Mouse (Mus musculus) central nervous system, embryonic 14 days (tissue): Measurements from ENCODE around the gene Zfp14. TPM values are rescaled to one million over a fixed set of nuclear protein-coding genes. Genes with fewer than 3 reads are reported as not detected.

Source experiments
- polyA plus RNA-seq: library from polyadenylated mRNA; depleted of rRNA; stranded (reverse); fragments of >200 nt; gene quantifications from 2 replicates; pipeline ENCODE4 v1.2.3, GENCODE M21; 2012; rRNA removed

Zfp14 gene
- polyA plus RNA-seq, result 11.1 and 12.6 TPM in 2 replicates

GRCm38 (mm10) chr7:30050882-30051548 lies at the start of gene Zfp14:
Gene Zfp14 (minus strand): TSS chr7:30051380.

DNA sequence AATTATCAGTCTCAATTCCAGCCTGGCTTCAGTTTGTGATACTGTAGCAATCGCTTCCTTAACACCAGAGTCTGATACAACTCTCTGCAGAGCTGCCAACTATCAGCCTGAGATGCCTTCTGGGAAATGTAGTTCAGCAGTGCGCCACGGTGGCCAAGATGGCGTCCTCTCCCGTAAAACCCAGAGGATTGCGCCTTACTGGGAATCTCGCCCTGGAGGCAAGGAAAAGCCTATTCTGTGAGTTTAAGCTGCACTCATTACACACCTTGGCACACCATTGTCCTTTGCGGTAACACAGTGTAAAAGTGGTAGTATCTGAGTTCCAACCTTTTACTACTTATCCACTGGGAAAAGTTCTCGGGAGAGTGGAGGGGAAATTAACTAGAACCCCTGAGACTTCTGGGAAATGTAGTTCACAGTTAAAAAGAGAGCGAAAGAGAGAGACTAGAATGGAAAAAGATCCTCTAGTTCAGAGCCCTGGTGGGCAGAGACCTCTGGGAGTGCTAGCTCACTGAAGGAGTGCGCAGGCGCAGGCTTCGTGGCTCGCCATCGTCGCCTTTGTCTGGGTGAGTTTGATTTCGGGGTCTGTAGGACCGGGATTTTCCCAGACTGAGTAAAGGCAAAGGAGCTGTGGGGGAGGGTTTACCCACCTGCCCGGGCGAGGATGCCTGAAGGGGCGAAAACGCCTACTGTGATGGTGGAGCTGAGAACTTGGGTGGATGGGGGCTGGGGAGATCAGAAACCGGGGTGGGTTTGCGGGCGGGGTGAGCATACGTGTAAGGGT lies 43.7 kb upstream of the Zfp14 start, which contains the start of gene Zfp260:
Gene Zfp260, plus strand, starts transcription at position 132 of the 784 bp plus-strand sequence.

DNA sequence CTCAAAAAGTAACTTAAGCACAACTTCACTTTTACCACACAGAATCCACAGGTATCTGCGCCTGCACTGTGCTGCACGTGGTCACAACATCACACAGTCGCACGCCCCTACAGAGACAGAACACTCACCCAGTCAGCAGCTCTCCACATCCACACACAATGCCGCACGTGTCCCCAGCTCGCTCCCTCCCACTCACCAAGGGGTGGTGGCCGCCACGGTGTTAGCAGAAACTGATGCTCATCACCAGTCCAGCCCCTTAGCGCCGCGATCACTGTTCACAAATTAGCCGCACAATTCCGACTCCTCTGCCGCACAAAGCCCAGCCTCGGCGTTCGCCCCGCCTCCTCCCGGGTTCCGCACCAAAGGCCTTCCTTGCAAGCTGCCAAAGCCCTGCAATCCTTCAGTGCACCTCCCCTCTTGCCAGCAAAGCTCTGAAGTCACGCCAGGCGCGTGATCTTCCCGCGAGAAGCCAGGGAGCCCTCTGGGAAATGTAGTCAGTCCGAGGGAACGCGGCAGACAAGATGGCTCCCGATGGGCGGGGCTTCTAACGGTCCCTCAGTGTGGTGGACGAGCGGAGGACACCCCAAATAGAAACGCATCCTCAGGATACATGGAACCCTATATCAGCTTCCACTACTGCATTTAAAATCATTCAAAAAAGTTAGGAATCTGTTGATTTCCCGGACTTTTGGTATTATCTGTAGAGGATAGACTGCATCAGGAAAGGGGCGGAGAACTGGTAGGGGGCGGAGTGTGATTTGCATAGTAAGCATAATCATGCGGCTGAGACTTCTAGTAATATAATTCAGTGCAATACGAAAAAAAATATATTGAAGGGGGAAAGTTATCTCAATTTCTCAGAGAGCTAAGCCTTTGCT lies 39.2 kb upstream of the Zfp14 start, which contains the start of the genes Gm26920 and Zfp566:
Gene Gm26920, minus strand, starts transcription at position 319 of the 878 bp plus-strand sequence.
Gene Zfp566, minus strand, starts transcription at position 436 of the 878 bp plus-strand sequence.

GRCm38 (mm10) chr7:30072146-30073028 lies 21.2 kb upstream of the Zfp14 start, which contains the start of gene Zfp82:
Gene Zfp82 (minus strand): TSS chr7:30072900.

Other genes with a start within 250 kb of the Zfp14 start
- gene Zfp790, start 235.3 kb downstream of the Zfp14 start, polyA plus RNA-seq, result 14.6 and 16.7 TPM in 2 replicates
- gene Zfp940, start 197.7 kb downstream of the Zfp14 start, polyA plus RNA-seq, result 8.3 and 9.9 TPM in 2 replicates
- gene Zfp420, start 191.4 kb downstream of the Zfp14 start, polyA plus RNA-seq, result 14.3 and 14.9 TPM in 2 replicates
- 14.1 and 14.4 TPM in 2 replicates for gene Zfp27, start 144.8 kb downstream of the Zfp14 start, polyA plus RNA-seq
- 15.7 and 16.7 TPM in 2 replicates for gene Zfp383, start 143.2 kb downstream of the Zfp14 start, polyA plus RNA-seq
- gene Zfp74, start 97.3 kb downstream of the Zfp14 start, polyA plus RNA-seq, result 13.7 and 13.9 TPM in 2 replicates
- gene Zfp568, start 67.4 kb downstream of the Zfp14 start, polyA plus RNA-seq, result 7.1 and 9.3 TPM in 2 replicates
- 4.7 and 5.0 TPM in 2 replicates for gene Zfp82, start 21.5 kb upstream of the Zfp14 start, polyA plus RNA-seq
- 0.91 and 1.6 TPM in 2 replicates for gene Gm26920, start 39.0 kb upstream of the Zfp14 start, polyA plus RNA-seq
- gene Zfp566, start 39.1 kb upstream of the Zfp14 start, polyA plus RNA-seq, result 11.5 and 12.7 TPM in 2 replicates
- 54.6 and 58.2 TPM in 2 replicates for gene Zfp260, start 43.4 kb upstream of the Zfp14 start, polyA plus RNA-seq
- 7.0 and 9.3 TPM in 2 replicates for gene Zfp382, start 70.6 kb upstream of the Zfp14 start, polyA plus RNA-seq
- gene Zfp146, start 118.4 kb upstream of the Zfp14 start, polyA plus RNA-seq, result 89.7 and 96.2 TPM in 2 replicates
- gene Cox7a1, start 132.8 kb upstream of the Zfp14 start, polyA plus RNA-seq, result 1.9 and 4.1 TPM in 2 replicates
- gene Capns1, start 147.4 kb upstream of the Zfp14 start, polyA plus RNA-seq, result 273 and 310 TPM in 2 replicates
- gene Polr2i, start 180.6 kb upstream of the Zfp14 start, polyA plus RNA-seq, result 269 and 294 TPM in 2 replicates
- gene Tbcb, start 180.9 kb upstream of the Zfp14 start, polyA plus RNA-seq, result 193 and 204 TPM in 2 replicates
- gene Ovol3, start 184.3 kb upstream of the Zfp14 start, polyA plus RNA-seq, result 0.12 and 0.14 TPM in 2 replicates
- 0.13 and 0.17 TPM in 2 replicates for gene Thap8, start 228.7 kb upstream of the Zfp14 start, polyA plus RNA-seq
- 18.4 and 23.7 TPM in 2 replicates for gene Wdr62, start 229.0 kb upstream of the Zfp14 start, polyA plus RNA-seq
- gene Clip3, start 240.3 kb upstream of the Zfp14 start, polyA plus RNA-seq, result 205 and 218 TPM in 2 replicates